Mouse (Mus musculus): ENCODE measurements around the gene Grk6. TPM values are rescaled to one million over a fixed set of nuclear protein-coding genes. Genes with fewer than 3 reads are reported as not detected.

Grk6 gene
- polyA plus RNA-seq, 1 experiment from 2014 or later = 24.3 TPM

GRCm38 (mm10) chr13:55450511-55450980, 5.7 kb downstream of the Grk6 start:
- Histone ChIP-seq H3K36me3 (ENCODE audit: control insufficient read depth, insufficient read depth, low read length) (peaks cover 39% of the 10 kb centered on the region), H3K27me3 (ENCODE audit: control insufficient read depth, insufficient read depth, low read length) (no peaks in the 10 kb centered on the region), H3K4me3 (ENCODE audit: low read depth, low read length) (no peak overlapping the region), H3K9me3 (replicated peaks; ENCODE audit: control insufficient read depth, low read length) (no peaks in the 10 kb centered on the region), H3K4me2 (no peak overlapping the region), H3K27ac (ENCODE audit: low read depth, low read length) (no peak overlapping the region), H3K9ac (ENCODE audit: low read depth, low read length) (no peak overlapping the region), H3K4me1 (ENCODE audit: control insufficient read depth, insufficient read depth, low read length) (peaks cover 20% of the 10 kb centered on the region)
- WGBS (ENCODE audit: insufficient replicate concordance) = 85% methylated on average over 11 of the region's 11 CpGs
- no peak for ATAC-seq (replicated peaks; ENCODE audit: insufficient number of reproducible peaks, low FRiP score, low TSS enrichment)

GRCm38 (mm10) chr13:55451296-55451695, 6.4 kb downstream of the Grk6 start:
- Histone ChIP-seq H3K36me3 (ENCODE audit: control insufficient read depth, insufficient read depth, low read length) (peaks cover 41% of the 10 kb centered on the region), H3K4me2 (no peak overlapping the region), H3K27me3 (ENCODE audit: control insufficient read depth, insufficient read depth, low read length) (no peaks in the 10 kb centered on the region), H3K9ac (ENCODE audit: low read depth, low read length) (no peak overlapping the region), H3K4me3 (ENCODE audit: low read depth, low read length) (no peak overlapping the region), H3K27ac (ENCODE audit: low read depth, low read length) (no peak overlapping the region), H3K4me1 (ENCODE audit: control insufficient read depth, insufficient read depth, low read length) (peaks cover 15% of the 10 kb centered on the region), H3K9me3 (replicated peaks; ENCODE audit: control insufficient read depth, low read length) (no peaks in the 10 kb centered on the region)
- 87% methylated on average over 10 of the region's 10 CpGs for WGBS (ENCODE audit: insufficient replicate concordance)
- ATAC-seq (replicated peaks; ENCODE audit: insufficient number of reproducible peaks, low FRiP score, low TSS enrichment) = no peak

- ATAC-seq (replicated peaks; ENCODE audit: insufficient number of reproducible peaks, low FRiP score, low TSS enrichment) = no peak
- WGBS (ENCODE audit: insufficient replicate concordance) = 94% methylated on average over 16 of the region's 16 CpGs
- H3K9ac ChIP-seq (ENCODE audit: low read depth, low read length) = no peak overlapping the region
- no peaks in the 10 kb centered on the region for H3K9me3 ChIP-seq (replicated peaks; ENCODE audit: control insufficient read depth, low read length)
- H3K4me1 ChIP-seq (ENCODE audit: control insufficient read depth, insufficient read depth, low read length) = peaks cover 9% of the 10 kb centered on the region
- H3K27me3 ChIP-seq (ENCODE audit: control insufficient read depth, insufficient read depth, low read length) = no peaks in the 10 kb centered on the region
- H3K4me3 ChIP-seq (ENCODE audit: low read depth, low read length) = no peak overlapping the region
- no peak overlapping the region for H3K4me2 ChIP-seq
- H3K27ac ChIP-seq (ENCODE audit: low read depth, low read length) = no peak overlapping the region
- peaks cover 41% of the 10 kb centered on the region for H3K36me3 ChIP-seq (ENCODE audit: control insufficient read depth, insufficient read depth, low read length)
Measured at GRCm38 (mm10) chr13:55451785-55452549, 7.1 kb downstream of the Grk6 start.

GRCm38 (mm10) chr13:55462965-55463364, 18.1 kb downstream of the Grk6 start:
- 44% methylated on average over 2 of the region's 2 CpGs for WGBS (ENCODE audit: insufficient replicate concordance)
- Histone ChIP-seq H3K9ac (ENCODE audit: low read depth, low read length) (no peak overlapping the region), H3K4me2 (no peak overlapping the region), H3K36me3 (ENCODE audit: control insufficient read depth, insufficient read depth, low read length) (peaks cover 16% of the 10 kb centered on the region), H3K4me1 (ENCODE audit: control insufficient read depth, insufficient read depth, low read length) (peaks cover 9% of the 10 kb centered on the region; the same call in 1 of the 2 replicates), H3K4me3 (ENCODE audit: low read depth, low read length) (no peak overlapping the region), H3K27ac (ENCODE audit: low read depth, low read length) (no peak overlapping the region), H3K27me3 (ENCODE audit: control insufficient read depth, insufficient read depth, low read length) (peaks cover 24% of the 10 kb centered on the region), H3K9me3 (replicated peaks; ENCODE audit: control insufficient read depth, low read length) (no peaks in the 10 kb centered on the region)
- ATAC-seq (replicated peaks; ENCODE audit: insufficient number of reproducible peaks, low FRiP score, low TSS enrichment) = no peak

GRCm38 (mm10) chr13:55463399-55464026, 18.6 kb downstream of the Grk6 start:
- Histone ChIP-seq H3K9ac (ENCODE audit: low read depth, low read length) (peak overlapping the region; percentile 81), H3K4me2 (peak overlapping the region; percentile 91)

GRCm38 (mm10) chr13:55464027-55464884, 19.4 kb downstream of the Grk6 start, which contains the start of gene Prr7:
Gene Prr7 (plus strand): TSS chr13:55464267.
- peaks cover 30% of the 10 kb centered on the region for H3K27me3 ChIP-seq (ENCODE audit: control insufficient read depth, insufficient read depth, low read length)
- H3K27ac ChIP-seq (ENCODE audit: low read depth, low read length) = 0 out of 2 replicates have a peak within 1 kb of the TSS, but pooled peaks have one; percentile 38

More at GRCm38 (mm10) chr13:55463399-55464026, 18.6 kb downstream of the Grk6 start:
- H3K27me3 ChIP-seq (ENCODE audit: control insufficient read depth, insufficient read depth, low read length) = peaks cover 24% of the 10 kb centered on the region
- no peak overlapping the region for H3K27ac ChIP-seq (ENCODE audit: low read depth, low read length)
- 16% methylated on average over 14 of the region's 14 CpGs for WGBS (ENCODE audit: insufficient replicate concordance)
- no peaks in the 10 kb centered on the region for H3K9me3 ChIP-seq (replicated peaks; ENCODE audit: control insufficient read depth, low read length)
- no peak for ATAC-seq (replicated peaks; ENCODE audit: insufficient number of reproducible peaks, low FRiP score, low TSS enrichment)
- H3K4me3 ChIP-seq (ENCODE audit: low read depth, low read length) = peak overlapping the region; percentile 67
- H3K36me3 ChIP-seq (ENCODE audit: control insufficient read depth, insufficient read depth, low read length) = peaks cover 14% of the 10 kb centered on the region
- H3K4me1 ChIP-seq (ENCODE audit: control insufficient read depth, insufficient read depth, low read length) = peaks cover 9% of the 10 kb centered on the region; the same call in 1 of the 2 replicates

GRCm38 (mm10) chr13:55465184-55465583, 20.3 kb downstream of the Grk6 start:
- Histone ChIP-seq H3K4me2 (peak overlapping the region; percentile 91), H3K9ac (ENCODE audit: low read depth, low read length) (no peak overlapping the region), H3K4me3 (ENCODE audit: low read depth, low read length) (no peak overlapping the region), H3K27me3 (ENCODE audit: control insufficient read depth, insufficient read depth, low read length) (peaks cover 37% of the 10 kb centered on the region), H3K27ac (ENCODE audit: low read depth, low read length) (no peak overlapping the region), H3K9me3 (replicated peaks; ENCODE audit: control insufficient read depth, low read length) (no peaks in the 10 kb centered on the region), H3K4me1 (ENCODE audit: control insufficient read depth, insufficient read depth, low read length) (peaks cover 9% of the 10 kb centered on the region; the same call in 1 of the 2 replicates), H3K36me3 (ENCODE audit: control insufficient read depth, insufficient read depth, low read length) (no peaks in the 10 kb centered on the region; the same call in 1 of the 2 replicates)
- WGBS (ENCODE audit: insufficient replicate concordance) = 44% methylated on average over 3 of the region's 3 CpGs
- no peak for ATAC-seq (replicated peaks; ENCODE audit: insufficient number of reproducible peaks, low FRiP score, low TSS enrichment)

More at GRCm38 (mm10) chr13:55464027-55464884, 19.4 kb downstream of the Grk6 start, which contains the start of gene Prr7:
- peaks cover 8% of the 10 kb centered on the region for H3K36me3 ChIP-seq (ENCODE audit: control insufficient read depth, insufficient read depth, low read length)
- H3K4me1 ChIP-seq (ENCODE audit: control insufficient read depth, insufficient read depth, low read length) = peaks cover 9% of the 10 kb centered on the region; the same call in 1 of the 2 replicates
- peak within 1 kb of the TSS; percentile 91 for H3K4me2 ChIP-seq
- ATAC-seq (replicated peaks; ENCODE audit: insufficient number of reproducible peaks, low FRiP score, low TSS enrichment) = peak; percentile 32
- WGBS (ENCODE audit: insufficient replicate concordance) = under 1% methylated on average over 73 of the region's 84 CpGs
- no peaks in the 10 kb centered on the region for H3K9me3 ChIP-seq (replicated peaks; ENCODE audit: control insufficient read depth, low read length)
- peak within 1 kb of the TSS; percentile 81 for H3K9ac ChIP-seq (ENCODE audit: low read depth, low read length)
- H3K4me3 ChIP-seq (ENCODE audit: low read depth, low read length) = peak within 1 kb of the TSS; percentile 67
